Mouse (Mus musculus) CH12.LX (cell line): ENCODE results near the gene Abca1. TPM values are rescaled to one million over a fixed set of nuclear protein-coding genes. Genes with fewer than 3 reads are reported as not detected.

Experiments
- DNase-seq: peaks from one replicate; pipeline ENCODE4 v3.0.0-alpha.2; 2013; ENCODE audit errors: extremely low read depth
- H3K27ac ChIP-seq: 2 replicates; pipeline ENCODE4 v1.5.1; 2012; ENCODE audit warnings: low read depth, mild to moderate bottlenecking, control low read depth, moderate library complexity; ENCODE audit not compliant: insufficient read depth
- H3K27me3 ChIP-seq: replicated peaks from 2 replicates; pipeline ENCODE3; 2012; ENCODE audit warnings: inconsistent platforms
- H3K36me3 ChIP-seq, 2 experiments: replicated peaks in 1 of 2; 2 replicates each; pipeline versions ENCODE3 to v1.6.1; 2012; ENCODE audit warnings: inconsistent platforms in 1 of 2, low read length in 1 of 2, mild to moderate bottlenecking in 1 of 2, mixed read lengths in 1 of 2, moderate library complexity in 1 of 2; ENCODE audit not compliant: control insufficient read depth in 1 of 2, insufficient read depth in 1 of 2
- H3K4me1 ChIP-seq, 2 experiments: 2 replicates each; pipeline ENCODE4 v1.6.1; 2012; ENCODE audit warnings: inconsistent platforms in 1 of 2, moderate library complexity in 1 of 2; ENCODE audit not compliant: insufficient read depth in 2 of 2, control insufficient read depth in 1 of 2
- H3K4me2 ChIP-seq: 2 replicates; pipeline ENCODE4 v1.6.1; 2012; ENCODE audit warnings: low read depth, mild to moderate bottlenecking, control low read depth; ENCODE audit not compliant: poor library complexity, insufficient read depth, severe bottlenecking
- H3K4me3 ChIP-seq, 3 experiments: fragments of 150-350 bp in 1 of 3; sonication (generic) in 1 of 3; replicated peaks in 1 of 3; 2 replicates each; pipeline versions ENCODE3 to v1.5.1; 2011 to 2012; ENCODE audit warnings: low read depth in 2 of 3, low read length in 2 of 3, mild to moderate bottlenecking in 2 of 3, moderate library complexity in 2 of 3, control low read depth in 1 of 3, improper control_type of control experiment in 1 of 3, inconsistent platforms in 1 of 3, mixed read lengths in 1 of 3; ENCODE audit not compliant: poor library complexity in 1 of 3
- H3K79me2 ChIP-seq: replicated peaks from 2 replicates; pipeline ENCODE4 v1.6.1; 2012; ENCODE audit warnings: mild to moderate bottlenecking, moderate library complexity; ENCODE audit not compliant: control insufficient read depth, poor library complexity, insufficient read depth, severe bottlenecking; ENCODE audit errors: extremely low read depth
- H3K9ac ChIP-seq: 2 replicates; pipeline ENCODE4 v1.6.1; 2012; ENCODE audit warnings: low read depth, mild to moderate bottlenecking, control low read depth, moderate library complexity; ENCODE audit not compliant: insufficient read depth
- H3K9me3 ChIP-seq: replicated peaks from 2 replicates; pipeline ENCODE3; 2012; ENCODE audit warnings: low read length, inconsistent platforms, mixed read lengths
- CHD2 ChIP-seq: IDR thresholded peaks from 2 replicates; pipeline ENCODE4 v1.6.1; 2011; ENCODE audit warnings: low read length, improper control_type of control experiment
- CTCF ChIP-seq, 2 experiments: IDR thresholded peaks in 1 of 2; conservative IDR thresholded peaks in 1 of 2; 2 replicates each; pipeline ENCODE4 v1.5.1; 2011 to 2012; ENCODE audit warnings: low read depth in 2 of 2, low read length in 2 of 2, improper control_type of control experiment in 1 of 2, inconsistent platforms in 1 of 2, mild to moderate bottlenecking in 1 of 2, moderate library complexity in 1 of 2
- E2F4 ChIP-seq: IDR thresholded peaks from 2 replicates; pipeline ENCODE4 v1.6.1; 2011; ENCODE audit warnings: low read depth, low read length, improper control_type of control experiment; ENCODE audit not compliant: insufficient replicate concordance
- EP300 ChIP-seq: IDR thresholded peaks from 2 replicates; pipeline ENCODE4 v1.6.1; 2011; ENCODE audit warnings: low read length, improper control_type of control experiment
- GABPA ChIP-seq: IDR thresholded peaks from 2 replicates; pipeline ENCODE4 v1.6.1; 2012; ENCODE audit warnings: low read depth, low read length, improper control_type of control experiment, inconsistent platforms; ENCODE audit not compliant: insufficient replicate concordance
- HCFC1 ChIP-seq: IDR thresholded peaks from 2 replicates; pipeline ENCODE4 v1.6.1; 2012; ENCODE audit warnings: low read depth, mild to moderate bottlenecking, inconsistent platforms, low read length, improper control_type of control experiment
- IRF4 ChIP-seq: IDR thresholded peaks from 2 replicates; pipeline ENCODE4 v1.6.1; 2014; ENCODE audit warnings: low read depth, mild to moderate bottlenecking, inconsistent platforms, low read length, improper control_type of control experiment
- JUND ChIP-seq: conservative IDR thresholded peaks from 2 replicates; pipeline ENCODE4 v1.6.1; 2011; ENCODE audit warnings: low read depth, low read length, improper control_type of control experiment
- MAZ ChIP-seq: IDR thresholded peaks from 2 replicates; pipeline ENCODE4 v1.6.1; 2012; ENCODE audit warnings: low read depth, mild to moderate bottlenecking, inconsistent platforms, low read length, improper control_type of control experiment, moderate library complexity
- MEF2A ChIP-seq: IDR thresholded peaks from 2 replicates; pipeline ENCODE4 v1.6.1; 2014; ENCODE audit warnings: low read depth, mild to moderate bottlenecking, inconsistent platforms, low read length, improper control_type of control experiment, borderline replicate concordance
- MXI1 ChIP-seq: IDR thresholded peaks from 2 replicates; pipeline ENCODE4 v1.6.1; 2011; ENCODE audit warnings: mild to moderate bottlenecking, low read depth, low read length, improper control_type of control experiment
- MYC ChIP-seq: IDR thresholded peaks from 2 replicates; pipeline ENCODE4 v1.6.1; 2011; ENCODE audit warnings: low read depth, mild to moderate bottlenecking, improper control_type of control experiment, low read length
- NELFE ChIP-seq: IDR thresholded peaks from 2 replicates; pipeline ENCODE4 v1.6.1; 2011; ENCODE audit warnings: low read depth, low read length, improper control_type of control experiment
- PAX5 ChIP-seq: IDR thresholded peaks from 2 replicates; pipeline ENCODE4 v1.6.1; 2012; ENCODE audit warnings: low read length, inconsistent platforms, mixed read lengths
- POLR2A ChIP-seq: IDR thresholded peaks from 2 replicates; pipeline ENCODE4 v1.6.1; 2011; ENCODE audit warnings: low read depth, mild to moderate bottlenecking, improper control_type of control experiment, low read length
- RAD21 ChIP-seq: IDR thresholded peaks from 2 replicates; pipeline ENCODE4 v1.6.1; 2011; ENCODE audit warnings: low read depth, mild to moderate bottlenecking, low read length, improper control_type of control experiment, moderate library complexity
- RCOR1 ChIP-seq: conservative IDR thresholded peaks from 2 replicates; pipeline ENCODE4 v1.6.1; 2012; ENCODE audit warnings: low read depth, mild to moderate bottlenecking, inconsistent platforms, low read length, improper control_type of control experiment
- SIN3A ChIP-seq: IDR thresholded peaks from 2 replicates; pipeline ENCODE4 v1.6.1; 2012; ENCODE audit warnings: low read length, improper control_type of control experiment, inconsistent platforms
- UBTF ChIP-seq: IDR thresholded peaks from 2 replicates; pipeline ENCODE4 v1.6.1; 2012; ENCODE audit warnings: low read depth, mild to moderate bottlenecking, inconsistent platforms, low read length, improper control_type of control experiment, moderate library complexity
- USF1 ChIP-seq: IDR thresholded peaks from 2 replicates; pipeline ENCODE4 v1.6.1; 2014; ENCODE audit warnings: low read depth, mild to moderate bottlenecking, inconsistent platforms, low read length, improper control_type of control experiment
- ZNF384 ChIP-seq: IDR thresholded peaks from 2 replicates; pipeline ENCODE4 v1.6.1; 2012; ENCODE audit warnings: low read depth, low read length, improper control_type of control experiment, inconsistent platforms
- dilution Hi-C: fragments of 300-500 bp; cut with MboI; formaldehyde crosslinking; loops from 2 replicates; pipeline ENCODE4 v1.14.3; 2020; ENCODE audit warnings: low sequenced_read_pairs; ENCODE audit not compliant: extremely low pct_unique_long_range_greater_than_20kb, extremely low pct_ligation_motif_present
- in situ Hi-C: fragments of 300-500 bp; cut with MboI; formaldehyde crosslinking; loops from 3 replicates; pipeline ENCODE4 v1.14.3; 2019; ENCODE audit warnings: low sequenced_read_pairs, low pct_ligation_motif_present, low pct_unique_long_range_greater_than_20kb, mixed read lengths
- polyA plus RNA-seq: library from polyadenylated mRNA; unstranded; fragments of >175 nt; gene quantifications from 2 replicates; pipeline ENCODE4 v1.2.1, GENCODE M21; 2012; ENCODE audit warnings: low read depth; ENCODE audit not compliant: insufficient read length
- total RNA-seq, 2 experiments: library from RNA; depleted of rRNA; stranded (reverse); fragments of 300-350 nt in 1 of 2; fragments of >200 nt in 1 of 2; gene quantifications; 2 replicates each; pipeline ENCODE4 v1.2.3; 2012 to 2014

Abca1 gene
- total and polyA plus RNA-seq, 3 experiments, result 0.13 to 0.46 (median 0.35) TPM

DNA sequence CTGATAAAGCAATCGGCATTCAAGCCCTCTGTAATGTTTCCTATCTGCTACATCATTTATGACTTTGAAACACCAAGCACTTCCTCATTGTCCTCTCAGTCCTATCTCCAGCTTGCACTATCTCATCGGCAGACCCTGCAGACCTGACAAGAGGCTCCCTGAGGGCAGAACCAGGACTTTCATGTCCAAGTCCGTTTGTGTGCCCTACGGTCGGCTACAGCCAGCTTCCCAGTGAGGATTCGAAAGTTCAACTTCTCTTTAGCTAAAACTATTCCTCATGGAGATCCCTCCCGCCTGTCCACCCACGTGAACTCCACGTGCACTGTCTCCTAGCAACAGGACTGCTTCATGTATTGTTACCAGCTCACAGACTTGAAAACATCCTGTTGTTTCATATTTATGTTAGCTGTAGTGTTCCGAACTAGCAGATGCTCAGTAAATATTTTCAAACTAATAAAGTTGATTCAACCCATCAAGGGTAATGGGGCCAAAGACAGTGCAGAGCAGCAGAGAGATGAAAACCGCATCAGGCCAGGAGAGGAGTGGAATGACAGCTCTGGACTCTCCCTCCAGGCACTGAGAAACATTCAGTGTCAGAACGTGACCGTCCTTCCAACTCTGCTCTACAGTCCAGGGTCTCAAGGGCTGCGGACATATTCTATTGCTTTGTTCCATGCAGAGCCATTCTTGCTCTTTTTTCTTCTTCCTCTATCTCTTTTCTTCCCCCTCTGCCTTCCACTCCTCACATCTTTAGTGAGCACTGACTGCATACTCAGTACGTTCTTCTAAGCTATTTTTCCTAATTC is 44.1 kb upstream of the Abca1 start:
- H3K27ac ChIP-seq, result no peak overlapping the region
- H3K79me2 ChIP-seq, result no peaks in the 10 kb centered on the region
- TF ChIP-seq RAD21, result no peak
- TF ChIP-seq CTCF (conservative IDR thresholded peaks at IDR 0.05 in 1 of 2, IDR thresholded peaks at IDR 0.05 in 1 of 2; ENCODE audit: low read depth in 2 of 2, low read length in 2 of 2), result no peak
- no peak for TF ChIP-seq MAZ
- no peak for TF ChIP-seq GABPA
- no peak for TF ChIP-seq POLR2A
- TF ChIP-seq SIN3A, result no peak
- no peak for TF ChIP-seq EP300
- TF ChIP-seq MXI1, result no peak
- no peak for TF ChIP-seq E2F4
- TF ChIP-seq NELFE, result no peak
- no peak for TF ChIP-seq USF1
- no peak for TF ChIP-seq UBTF
- TF ChIP-seq HCFC1, result no peak
- TF ChIP-seq JUND, result no peak
- no peak for TF ChIP-seq MEF2A
- no peak for TF ChIP-seq IRF4
- no peak overlapping the region for H3K9ac ChIP-seq
- H3K4me2 ChIP-seq, result no peak overlapping the region
- dilution Hi-C loops, result no loop called here
- H3K9me3 ChIP-seq, result no peaks in the 10 kb centered on the region
- no peak for DNase-seq
- H3K4me1 ChIP-seq, result no peaks in the 10 kb centered on the region
- in situ Hi-C loops, result no loop called here
- no peaks in the 10 kb centered on the region for H3K27me3 ChIP-seq
- no peak overlapping the region for H3K4me3 ChIP-seq
- H3K36me3 ChIP-seq, result no peaks in the 10 kb centered on the region

DNA sequence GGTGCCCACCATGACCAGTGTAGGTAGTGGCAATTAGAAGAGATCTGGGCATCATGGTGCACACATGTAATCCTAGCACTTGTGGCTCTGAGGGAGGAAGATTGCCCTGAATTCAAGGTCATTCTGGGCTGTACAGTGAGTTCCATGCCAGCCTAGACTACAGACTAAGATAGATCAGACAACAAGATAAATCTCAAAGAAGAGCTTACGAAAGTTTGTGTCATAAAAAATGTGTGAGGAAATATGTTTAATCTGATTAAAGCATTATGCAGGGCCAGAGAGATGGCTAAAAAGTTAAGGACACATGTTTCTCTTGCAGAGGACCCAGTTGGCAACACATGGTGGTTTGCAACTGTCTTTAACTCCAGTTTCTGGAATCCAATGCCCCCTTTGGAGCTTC is 40.6 kb upstream of the Abca1 start:
- no peak for TF ChIP-seq CHD2
- no peak for TF ChIP-seq UBTF
- no peak for TF ChIP-seq POLR2A
- no peak for TF ChIP-seq HCFC1
- no peak for TF ChIP-seq RCOR1
- no peak for TF ChIP-seq PAX5
- TF ChIP-seq CTCF (conservative IDR thresholded peaks at IDR 0.05 in 1 of 2, IDR thresholded peaks at IDR 0.05 in 1 of 2; ENCODE audit: low read depth in 2 of 2, low read length in 2 of 2), result no peak
- TF ChIP-seq ZNF384, result no peak
- TF ChIP-seq MYC, result no peak
- TF ChIP-seq EP300, result no peak
- dilution Hi-C loops, result no loop called here

More for the DNA sequence above, 40.6 kb upstream of the Abca1 start:
- no peak for DNase-seq
- in situ Hi-C loops, result no loop called here
- Histone ChIP-seq H3K4me2 (no peak overlapping the region), H3K27me3 (no peaks in the 10 kb centered on the region), H3K9me3 (no peaks in the 10 kb centered on the region), H3K79me2 (no peaks in the 10 kb centered on the region), H3K27ac (no peak overlapping the region), H3K4me1 (no peaks in the 10 kb centered on the region), H3K4me3 (no peak overlapping the region), H3K9ac (no peak overlapping the region), H3K36me3 (no peaks in the 10 kb centered on the region)
